In the genomic region with DNA sequence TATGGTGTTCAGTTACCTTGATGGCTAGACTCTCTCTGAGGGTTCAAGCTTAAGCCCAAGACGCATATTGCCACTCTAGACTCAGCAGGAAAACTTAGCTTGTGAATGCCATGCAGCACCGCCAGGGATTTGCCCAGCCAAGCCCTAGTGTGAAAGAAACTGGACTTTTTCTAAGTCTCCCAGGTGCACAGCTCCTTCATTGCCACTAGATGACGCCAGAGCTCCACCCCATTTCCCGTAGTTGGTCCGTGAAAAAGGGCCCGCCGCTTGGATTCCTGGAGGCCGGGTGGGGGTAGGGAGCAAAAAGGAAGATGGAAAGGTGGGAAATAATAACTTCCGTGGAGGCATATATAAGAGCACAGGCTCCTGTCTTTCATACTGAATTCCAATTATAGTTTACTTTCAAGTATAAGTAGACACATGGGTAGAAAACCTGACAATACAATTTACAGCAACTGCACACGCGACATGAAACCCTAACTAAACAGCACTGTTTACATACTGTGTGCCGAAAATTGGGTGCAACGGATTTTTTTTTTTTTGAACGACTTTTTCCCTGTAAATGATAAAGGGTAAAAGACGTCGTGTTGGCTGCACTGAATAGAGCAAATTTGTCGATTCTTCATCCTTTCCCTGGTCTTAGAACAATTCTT, we compare ENCODE assay signal across 8 mouse cellular contexts. TPM values are rescaled to one million over a fixed set of nuclear protein-coding genes. Genes with fewer than 3 reads are reported as not detected.
DNase-seq lines count a peak whose midpoint lies in the region; TF ChIP-seq lines count a peak whose summit lies in the region.

No protein-coding gene starts in this region.

- TF ChIP-seq RAD21 in MEL (IDR thresholded peaks at IDR 0.05; ENCODE audit: low read depth, low read length), result no peak; the same call in none of the 2 replicates

- peak; percentile 54 for DNase-seq in layer of hippocampus, adult 11-12 months (ENCODE audit: low spot score)
- DNase-seq in layer of hippocampus, adult 8-10 months (ENCODE audit: low spot score in 2 of 2), result no peak
- peak; percentile 82 for DNase-seq in MEL (ENCODE audit: low read depth, low spot score)
- DNase-seq in embryonic facial prominence, embryonic 10.5 days (ENCODE audit: low spot score), result peak; percentile 82
- peak; percentile 59 to 72 for DNase-seq in heart, postnatal 14 days
- DNase-seq in left cerebral cortex, postnatal 10 days (ENCODE audit: extremely low spot score in 1 of 2, low spot score in 2 of 2), result peak; percentile 33 to 78
- peak; percentile 86 for DNase-seq in mesoderm, embryonic 11.5 days (ENCODE audit: low read depth, low spot score)
- DNase-seq in testis, postnatal 14 days (ENCODE audit: low spot score), result peak; percentile 14

- peak overlapping the region; percentile 51 to 67 for H3K4me3 ChIP-seq in MEL (ENCODE audit: control insufficient read depth in 1 of 2, insufficient read depth in 1 of 2, low read depth in 2 of 2, low read length in 2 of 2)
- H3K4me3 ChIP-seq in embryonic facial prominence, embryonic 10.5 days, result peak overlapping the region; percentile 34; the same call in 1 of the 2 replicates

- peaks cover 0 to 2% of the 10 kb centered on the region in 2 experiments; a peak in 1 of 4 replicates for H3K36me3 ChIP-seq in MEL (ENCODE audit: control insufficient read depth in 1 of 2, insufficient read depth in 2 of 2, low read length in 2 of 2)
- no peaks in the 10 kb centered on the region for H3K36me3 ChIP-seq in embryonic facial prominence, embryonic 10.5 days (replicated peaks)

- no peak for TF ChIP-seq EP300 in MEL (IDR thresholded peaks at IDR 0.05; ENCODE audit: low read depth in 1 of 2, low read length in 2 of 2)

- no peak overlapping the region for H3K27ac ChIP-seq in MEL (ENCODE audit: control insufficient read depth, low read depth, low read length)
- no peak overlapping the region for H3K27ac ChIP-seq in embryonic facial prominence, embryonic 10.5 days (replicated peaks)

- H3K4me1 ChIP-seq in MEL (ENCODE audit: control insufficient read depth in 1 of 2, insufficient read depth in 2 of 2, low read length in 2 of 2), result peaks cover 0 to 6% of the 10 kb centered on the region in 2 experiments; a peak in 2 of 4 replicates
- H3K4me1 ChIP-seq in embryonic facial prominence, embryonic 10.5 days, result peaks cover 16% of the 10 kb centered on the region

- no peaks in the 10 kb centered on the region; a peak in 1 of 4 replicates for H3K27me3 ChIP-seq in MEL (ENCODE audit: control insufficient read depth in 1 of 2, insufficient read depth in 2 of 2, low read length in 2 of 2)
- peaks cover 36% of the 10 kb centered on the region for H3K27me3 ChIP-seq in embryonic facial prominence, embryonic 10.5 days (replicated peaks; ENCODE audit: low read depth, poor library complexity, severe bottlenecking)

- no peaks in the 10 kb centered on the region for H3K9me3 ChIP-seq in MEL (replicated peaks; ENCODE audit: insufficient read depth, low read length)
- H3K9me3 ChIP-seq in embryonic facial prominence, embryonic 10.5 days, result no peaks in the 10 kb centered on the region

- peak; percentile 95 to 99 (median 97) for TF ChIP-seq CTCF in MEL (IDR thresholded peaks at IDR 0.05 in 2 of 3, conservative IDR thresholded peaks at IDR 0.05 in 1 of 3; ENCODE audit: control insufficient read depth in 1 of 3, insufficient read depth in 1 of 3, low read depth in 2 of 3, low read length in 3 of 3, poor library complexity in 1 of 3, severe bottlenecking in 1 of 3)

- H3K79me2 ChIP-seq in MEL (ENCODE audit: control insufficient read depth, insufficient read depth, low read length, poor library complexity), result no peaks in the 10 kb centered on the region

- WGBS in embryonic facial prominence, embryonic 10.5 days, result 19% methylated on average over 17 of the region's 17 CpGs

- intact Hi-C loops in heart, postnatal 14 days (cut with DNase I), result loop anchor here (2.0 to 10.0 kb wide), 4 partner anchors 504 to 992 kb away; a partner anchor contains a TSS
- intact Hi-C loops in left cerebral cortex, postnatal 10 days (cut with DNase I), result loop anchor here (5.0 to 10.0 kb wide), 2 partner anchors 890 to 992 kb away; a partner anchor contains a TSS

- no peak for TF ChIP-seq POLR2A in MEL (IDR thresholded peaks at IDR 0.05; ENCODE audit: control insufficient read depth in 1 of 2, insufficient read depth in 1 of 2, low read depth in 1 of 2, low read length in 2 of 2, poor library complexity in 1 of 2)

- H3K9ac ChIP-seq in MEL (ENCODE audit: control insufficient read depth, low read depth, low read length, poor library complexity, severe bottlenecking), result peak overlapping the region; percentile 19; the same call in 1 of the 2 replicates

TF ChIP-seq in MEL, 35 proteins besides CTCF, POLR2A, EP300 and RAD21:
- TF ChIP-seq TCF12 (IDR thresholded peaks at IDR 0.05; ENCODE audit: low read depth, low read length) (no peak), NELFE (IDR thresholded peaks at IDR 0.05; ENCODE audit: low read depth, low read length) (no peak), MYB (IDR thresholded peaks at IDR 0.05; ENCODE audit: low read depth, low read length) (0 out of 2 replicates have a peak, but pooled peaks have one; percentile 4), ZMIZ1 (IDR thresholded peaks at IDR 0.05; ENCODE audit: low read depth, low read length) (no peak), MAZ (IDR thresholded peaks at IDR 0.05; ENCODE audit: low read depth, low read length) (0 out of 2 replicates have a peak, but pooled peaks have one; percentile 43), MAFK (IDR thresholded peaks at IDR 0.05; ENCODE audit: borderline replicate concordance, low read depth, low read length) (no peak), E2F4 (IDR thresholded peaks at IDR 0.05; ENCODE audit: borderline replicate concordance, low read depth, low read length) (no peak), ZC3H11A (IDR thresholded peaks at IDR 0.05; ENCODE audit: low read depth, low read length) (peak; percentile 98), SMC3 (IDR thresholded peaks at IDR 0.05; ENCODE audit: low read depth, low read length) (peak; percentile 97), TBP (IDR thresholded peaks at IDR 0.05; ENCODE audit: low read depth, low read length) (no peak), MXI1 (IDR thresholded peaks at IDR 0.05; ENCODE audit: low read depth, low read length) (peak; percentile 63; the same call in 1 of the 2 replicates), SIN3A (IDR thresholded peaks at IDR 0.05; ENCODE audit: low read length) (0 out of 2 replicates have a peak, but pooled peaks have one; percentile 36)

RNA-seq across cellular contexts. Expression of a gene that starts 13.8 kb away (rescaled TPM):
- 1 to 10 TPM; 4.1 to 5.0 (median 4.7) TPM for total RNA-seq in layer of hippocampus, adult 8-10 months (2022)
- total RNA-seq in MEL (2012; rRNA removed), result not detected in 2 replicates
- polyA plus RNA-seq in MEL (2012; ENCODE audit: insufficient read depth in 1 of 2, insufficient read length in 2 of 2, low read depth in 1 of 2, low replicate concordance in 2 of 2, missing spikeins in 1 of 2), result under 1 TPM in 1 of 2 experiments, not detected in 1; 0.01 TPM
- polyA plus RNA-seq in embryonic facial prominence, embryonic 10.5 days (2016; fragmentation: Nextera tagmentation; extraction: Ambion mirVana), result 3.3 and 4.1 TPM in 2 replicates
- total RNA-seq in heart, postnatal 14 days (2021), result 1 to 10 TPM; 4.8 to 7.0 TPM
- 1 to 10 TPM; 5.5 to 6.7 TPM for total RNA-seq in left cerebral cortex, postnatal 10 days (2021)

Comparison
In these comparisons a context has a peak if more than half of its experiments do, and no peak if none do; other contexts are left out.
1. DNase-seq: peak in layer of hippocampus, adult 11-12 months (single experiment), MEL (single experiment), embryonic facial prominence, embryonic 10.5 days (single experiment), heart, postnatal 14 days (2 of 2), left cerebral cortex, postnatal 10 days (2 of 2), mesoderm, embryonic 11.5 days (single experiment) and testis, postnatal 14 days (single experiment); none in layer of hippocampus, adult 8-10 months (0 of 2).